In genomic region chr17:90565186-90565585, GRCm38 (mm10) we compare ENCODE assay signal across 5 mouse cellular contexts.
"Had no signal": no experiment of that assay in that cellular context is flagged by ENCODE, and none has a peak within 500 bp of the region (broad histone marks: within the 10 kb centered on the region; RNA-seq: fewer than 3 reads in every experiment).

No protein-coding gene starts in this region.

- DNase-seq: kidney, postnatal 14 days; liver; liver, embryonic 13.5 days; liver, postnatal 0 days; right cerebral cortex, postnatal 14 days had no signal
